Mouse (Mus musculus): Measurements from ENCODE around the gene Tldc2.

The Tldc2 gene

GRCm38 (mm10) chr2:157086796-157087195 is at the start of gene Tldc2:
Gene Tldc2 (plus strand): TSS chr2:157087055.
- DNase-seq (ENCODE audit: low spot score): no peak

- no peak for DNase-seq (ENCODE audit: low spot score)
These were observed 49.6 kb upstream of the Tldc2 start for GRCm38 (mm10) chr2:157037303-157037702.

GRCm38 (mm10) chr2:157039900-157040648 is 46.8 kb upstream of the Tldc2 start:
- DNase-seq (ENCODE audit: low spot score): no peak

- no peak for DNase-seq (ENCODE audit: low spot score)
These were observed 46.2 kb upstream of the Tldc2 start for GRCm38 (mm10) chr2:157040649-157041046.

- DNase-seq (ENCODE audit: low spot score): no peak
These were observed 45.4 kb upstream of the Tldc2 start for GRCm38 (mm10) chr2:157041421-157041820.

- no peak for DNase-seq (ENCODE audit: low spot score)
These were observed 43.3 kb upstream of the Tldc2 start for GRCm38 (mm10) chr2:157043556-157043955.

- no peak for DNase-seq (ENCODE audit: low spot score)
These were observed 42.9 kb upstream of the Tldc2 start for GRCm38 (mm10) chr2:157043987-157044386.

- DNase-seq (ENCODE audit: low spot score): no peak
These were observed 40.9 kb upstream of the Tldc2 start for GRCm38 (mm10) chr2:157045932-157046331.

GRCm38 (mm10) chr2:157046956-157047355 is 39.9 kb upstream of the Tldc2 start:
- DNase-seq (ENCODE audit: low spot score): no peak

GRCm38 (mm10) chr2:157048395-157049181 is 38.3 kb upstream of the Tldc2 start:
- no peak for DNase-seq (ENCODE audit: low spot score)

- peak; percentile 92 for DNase-seq (ENCODE audit: low spot score)
These were observed 37.0 kb upstream of the Tldc2 start for GRCm38 (mm10) chr2:157049831-157050243.

GRCm38 (mm10) chr2:157052448-157052847 is 34.4 kb upstream of the Tldc2 start:
- no peak for DNase-seq (ENCODE audit: low spot score)

- no peak for DNase-seq (ENCODE audit: low spot score)
These were observed 33.7 kb upstream of the Tldc2 start for GRCm38 (mm10) chr2:157053124-157053523.

GRCm38 (mm10) chr2:157053787-157054186 is 33.1 kb upstream of the Tldc2 start:
- no peak for DNase-seq (ENCODE audit: low spot score)

GRCm38 (mm10) chr2:157054297-157054696 is 32.6 kb upstream of the Tldc2 start:
- DNase-seq (ENCODE audit: low spot score): no peak

GRCm38 (mm10) chr2:157054816-157055215 is 32.0 kb upstream of the Tldc2 start:
- DNase-seq (ENCODE audit: low spot score): no peak

GRCm38 (mm10) chr2:157055721-157056120 is 31.1 kb upstream of the Tldc2 start:
- no peak for DNase-seq (ENCODE audit: low spot score)

GRCm38 (mm10) chr2:157057186-157057585 is 29.7 kb upstream of the Tldc2 start:
- DNase-seq (ENCODE audit: low spot score): no peak

GRCm38 (mm10) chr2:157057758-157058157 is 29.1 kb upstream of the Tldc2 start:
- no peak for DNase-seq (ENCODE audit: low spot score)

- peak; percentile 62 for DNase-seq (ENCODE audit: low spot score)
These were observed 28.4 kb upstream of the Tldc2 start for GRCm38 (mm10) chr2:157058342-157058998.

- no peak for DNase-seq (ENCODE audit: low spot score)
These were observed 27.7 kb upstream of the Tldc2 start for GRCm38 (mm10) chr2:157059166-157059565.

GRCm38 (mm10) chr2:157060037-157060436 is 26.8 kb upstream of the Tldc2 start:
- DNase-seq (ENCODE audit: low spot score): no peak

Measured in MN1 (cell line).